Mouse (Mus musculus) heart, postnatal 0 days (tissue): ENCODE measurements at regions not wholly inside any gene's neighbourhood (a gene's known extent, or its start where the extent isn't known, plus 50 kb on each side); places are given as distances from the start of the nearest gene placed in this dataset.

Experiments
- ATAC-seq: fragments of 200-750 bp; cut with Nextera tagmentation; 2 replicates; pipeline ENCODE4 v1.8.0; 2017; ENCODE audit warnings: low read depth, moderate number of reproducible peaks, moderate library complexity; ENCODE audit not compliant: insufficient read depth
- DNase-seq: peaks from one replicate; pipeline ENCODE4 v3.0.0-alpha.2; 2016; ENCODE audit warnings: low spot score
- H3K27ac ChIP-seq: fragments of 300-500 bp; sonication (generic); 2 replicates; pipeline ENCODE4 v1.5.1; 2014; ENCODE audit warnings: low read depth, mild to moderate bottlenecking
- H3K27me3 ChIP-seq: fragments of 300-500 bp; sonication (generic); 2 replicates; pipeline ENCODE4 v1.6.1; 2014; ENCODE audit warnings: low read length, mixed read lengths; ENCODE audit not compliant: control insufficient read depth, insufficient read depth
- H3K36me3 ChIP-seq: fragments of 300-500 bp; sonication (generic); replicated peaks from 2 replicates; pipeline ENCODE4 v1.6.1; 2014; ENCODE audit warnings: low read length, mixed read lengths; ENCODE audit not compliant: control insufficient read depth, insufficient read depth
- H3K4me1 ChIP-seq: fragments of 300-500 bp; sonication (generic); 2 replicates; pipeline ENCODE4 v1.6.1; 2014; ENCODE audit warnings: antibody characterized with exemption; ENCODE audit not compliant: control insufficient read depth, insufficient read depth
- H3K4me2 ChIP-seq: fragments of 300-500 bp; sonication (generic); 2 replicates; pipeline ENCODE4 v1.6.1; 2014; ENCODE audit warnings: low read depth, mild to moderate bottlenecking, low read length, moderate library complexity
- H3K4me3 ChIP-seq: fragments of 300-500 bp; sonication (generic); 2 replicates; pipeline ENCODE4 v1.5.1; 2014; ENCODE audit warnings: low read depth, low read length
- H3K9ac ChIP-seq: fragments of 300-500 bp; sonication (generic); replicated peaks from 2 replicates; pipeline ENCODE4 v1.6.1; 2014; ENCODE audit warnings: low read depth, low read length, mixed read lengths
- H3K9me3 ChIP-seq: fragments of 300-500 bp; sonication (generic); replicated peaks from 2 replicates; pipeline ENCODE4 v1.6.1; 2016; ENCODE audit warnings: low read length; ENCODE audit not compliant: control insufficient read depth
- CTCF ChIP-seq: IDR thresholded peaks from 2 replicates; pipeline ENCODE4 v1.5.1; 2016; ENCODE audit warnings: antibody characterized with exemption, control low read depth, low read depth
- EP300 ChIP-seq: IDR thresholded peaks from 2 replicates; pipeline ENCODE4 v1.6.1; 2016; ENCODE audit warnings: antibody characterized with exemption, low read depth
- WGBS: fragments of 180-500 bp; shearing (Covaris S2); extraction: QIAGEN DNeasy Blood & Tissue Kit; methylation state at CpG from one replicate; pipeline ENCODE4 v1.1.7; 2014; 5-methylcytosine and 5-hydroxymethylcytosine counted together

GRCm38 (mm10) chr1:163502557-163502956 is 99.1 kb upstream of the Gorab start:
- no peak overlapping the region for H3K27ac ChIP-seq
- ATAC-seq, result no peak
- no peak overlapping the region for H3K9ac ChIP-seq
- no peaks in the 10 kb centered on the region for H3K36me3 ChIP-seq
- H3K9me3 ChIP-seq, result no peaks in the 10 kb centered on the region
- no peak overlapping the region for H3K4me3 ChIP-seq
- no peak overlapping the region for H3K4me2 ChIP-seq
- no peaks in the 10 kb centered on the region for H3K27me3 ChIP-seq
- TF ChIP-seq CTCF (no peak), EP300 (no peak)
- DNase-seq, result no peak
- WGBS, result 67% methylated on average over 1 of the region's 1 CpGs
- no peaks in the 10 kb centered on the region for H3K4me1 ChIP-seq

- WGBS, result 70% methylated on average over 5 of the region's 5 CpGs
- Histone ChIP-seq H3K9me3 (no peaks in the 10 kb centered on the region), H3K4me3 (no peak overlapping the region), H3K4me1 (no peaks in the 10 kb centered on the region), H3K36me3 (no peaks in the 10 kb centered on the region), H3K4me2 (no peak overlapping the region), H3K9ac (no peak overlapping the region), H3K27ac (no peak overlapping the region), H3K27me3 (no peaks in the 10 kb centered on the region)
- no peak for TF ChIP-seq CTCF
- DNase-seq, result no peak
- ATAC-seq, result no peak
Measured at GRCm38 (mm10) chr1:163498398-163498958, 95.0 kb upstream of the Gorab start.

- no peak overlapping the region for H3K4me2 ChIP-seq
- H3K9ac ChIP-seq, result no peak overlapping the region
- H3K27ac ChIP-seq, result no peak overlapping the region
- WGBS, result 64% methylated on average over 1 of the region's 1 CpGs
- no peaks in the 10 kb centered on the region for H3K36me3 ChIP-seq
- DNase-seq (no peak), ATAC-seq (no peak)
- H3K27me3 ChIP-seq, result no peaks in the 10 kb centered on the region
- no peaks in the 10 kb centered on the region for H3K9me3 ChIP-seq
- no peaks in the 10 kb centered on the region for H3K4me1 ChIP-seq
- TF ChIP-seq CTCF (no peak), EP300 (no peak)
- H3K4me3 ChIP-seq, result no peak overlapping the region
Measured at GRCm38 (mm10) chr1:163496416-163496815, 92.9 kb upstream of the Gorab start.

GRCm38 (mm10) chr1:163488532-163488931 is 85.1 kb upstream of the Gorab start:
- Histone ChIP-seq H3K27ac (no peak overlapping the region), H3K4me3 (no peak overlapping the region), H3K36me3 (no peaks in the 10 kb centered on the region), H3K9ac (no peak overlapping the region), H3K4me1 (no peaks in the 10 kb centered on the region), H3K4me2 (no peak overlapping the region), H3K27me3 (no peaks in the 10 kb centered on the region), H3K9me3 (no peaks in the 10 kb centered on the region)
- DNase-seq (no peak), ATAC-seq (no peak)
- TF ChIP-seq EP300 (no peak), CTCF (no peak)
- WGBS, result 49% methylated on average over 6 of the region's 6 CpGs

GRCm38 (mm10) chr1:163488109-163488508 is 84.6 kb upstream of the Gorab start:
- 58% methylated on average over 4 of the region's 4 CpGs for WGBS

GRCm38 (mm10) chr1:163483098-163483497 is 79.6 kb upstream of the Gorab start:
- Histone ChIP-seq H3K27me3 (no peaks in the 10 kb centered on the region), H3K4me2 (no peak overlapping the region), H3K4me1 (no peaks in the 10 kb centered on the region), H3K36me3 (no peaks in the 10 kb centered on the region), H3K9ac (no peak overlapping the region), H3K9me3 (no peaks in the 10 kb centered on the region), H3K4me3 (no peak overlapping the region), H3K27ac (no peak overlapping the region)
- no peak for ATAC-seq
- TF ChIP-seq EP300, result no peak
- TF ChIP-seq CTCF, result no peak
- 64% methylated on average over 3 of the region's 3 CpGs for WGBS
- DNase-seq, result no peak

More at GRCm38 (mm10) chr1:163488109-163488508, 84.6 kb upstream of the Gorab start:
- no peaks in the 10 kb centered on the region for H3K36me3 ChIP-seq
- DNase-seq, result no peak
- H3K27me3 ChIP-seq, result no peaks in the 10 kb centered on the region
- H3K27ac ChIP-seq, result no peak overlapping the region
- H3K9me3 ChIP-seq, result no peaks in the 10 kb centered on the region
- H3K4me3 ChIP-seq, result no peak overlapping the region
- H3K4me1 ChIP-seq, result no peaks in the 10 kb centered on the region
- H3K4me2 ChIP-seq, result no peak overlapping the region
- TF ChIP-seq EP300 (no peak), CTCF (no peak)
- H3K9ac ChIP-seq, result no peak overlapping the region
- ATAC-seq, result no peak
